Mouse (Mus musculus) layer of hippocampus, adult 9-11 months (tissue): ENCODE data around the gene Rhot2.

Experiments
- DNase-seq: peaks from one replicate; pipeline ENCODE4 v3.0.0; 2022

Rhot2 gene

DNA sequence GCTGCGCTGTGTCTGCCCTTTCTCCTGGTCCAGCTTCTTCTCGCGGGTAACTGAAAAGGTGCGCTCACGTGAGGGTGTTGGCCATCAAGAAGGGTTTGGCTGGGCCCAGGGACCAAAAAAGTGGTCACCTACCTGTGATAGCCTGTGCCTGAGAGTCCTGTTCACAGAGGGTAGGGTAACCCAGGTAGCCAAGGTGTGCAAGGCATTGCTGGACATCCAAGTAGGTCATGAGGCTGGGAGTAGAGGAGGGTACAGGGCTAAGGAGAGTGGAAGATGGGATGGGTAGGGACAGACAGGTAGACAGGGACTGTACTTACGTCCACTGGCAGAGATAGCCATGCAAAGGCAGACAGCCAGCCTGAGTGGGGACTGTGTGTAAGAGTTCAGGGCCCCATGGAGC lies 4.1 kb downstream of the Rhot2 start:
- DNase-seq, result no peak

DNA sequence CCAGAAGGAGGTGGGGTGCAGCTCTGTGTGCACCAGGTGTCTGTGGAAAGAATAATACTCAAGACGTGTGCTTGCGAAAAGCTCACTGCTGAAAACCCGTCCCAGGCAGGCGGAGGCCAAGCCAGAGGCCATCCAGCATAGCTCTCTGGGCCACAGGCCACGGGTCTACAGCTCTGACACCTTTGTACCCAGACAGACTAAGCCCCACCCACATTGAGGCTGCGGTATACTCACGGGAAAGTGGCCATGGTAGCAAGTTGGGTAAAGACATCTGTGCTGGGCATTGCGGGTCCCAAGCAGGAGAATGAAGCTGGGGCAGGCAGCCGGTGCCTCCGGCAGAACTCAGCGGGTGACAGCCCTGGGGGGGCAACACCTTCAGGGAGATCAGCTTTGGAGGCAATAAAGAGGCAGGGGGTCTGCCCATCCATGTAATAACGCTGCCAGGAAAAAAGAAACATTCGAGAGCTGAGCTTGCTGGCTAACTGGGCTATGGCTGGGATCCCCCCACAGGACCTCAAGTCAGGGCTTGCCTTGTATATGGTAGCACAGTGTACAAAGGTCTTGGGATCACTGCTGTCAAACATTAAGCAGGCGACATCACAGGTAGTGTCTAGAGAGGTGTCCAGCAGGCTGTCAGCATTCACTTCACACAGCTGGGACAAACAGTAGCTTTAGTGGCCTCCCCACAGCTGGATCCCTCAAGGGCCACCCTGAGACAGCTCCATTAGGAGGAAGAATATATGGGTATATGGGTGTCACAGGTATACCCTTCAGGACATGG lies 5.0 kb downstream of the Rhot2 start:
- DNase-seq, result no peak

DNA sequence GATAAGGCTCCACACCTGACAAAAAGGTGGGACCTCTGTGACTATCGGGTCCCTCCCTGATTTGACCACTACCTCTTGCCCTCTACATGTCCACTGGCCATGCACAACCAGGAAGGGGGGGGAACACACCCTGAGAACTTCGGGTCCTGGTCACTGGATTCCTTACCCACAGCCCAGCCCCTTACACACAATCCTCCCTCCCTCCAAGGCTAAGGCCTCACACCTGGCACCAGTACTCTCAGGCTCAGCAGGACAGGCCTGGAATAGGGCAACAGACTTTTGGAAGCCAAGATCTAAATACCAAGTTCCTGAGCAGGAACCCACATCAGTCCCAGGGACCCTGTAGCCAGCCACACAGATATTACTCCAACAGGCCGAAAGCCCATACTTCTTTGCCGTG lies 5.7 kb downstream of the Rhot2 start:
- DNase-seq, result no peak

DNA sequence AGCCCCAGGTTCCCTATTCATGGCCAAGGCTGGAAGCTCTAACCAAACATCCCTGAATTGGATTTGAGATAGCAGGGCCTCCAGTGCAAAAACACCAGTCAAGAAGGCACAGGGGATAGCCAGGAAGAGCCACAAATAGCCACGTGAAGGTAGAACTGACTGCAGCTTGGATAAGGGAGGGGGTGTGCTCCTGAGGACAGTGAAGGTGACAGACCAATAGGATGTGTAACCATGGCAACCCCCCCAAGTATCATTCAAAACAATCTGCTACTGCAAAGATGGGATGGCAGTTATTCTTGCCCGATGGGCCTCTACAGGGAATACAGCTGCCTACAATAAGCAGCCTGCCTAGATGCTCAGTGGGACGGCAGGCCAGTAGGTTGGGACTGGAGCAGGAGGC lies 7.1 kb downstream of the Rhot2 start:
- DNase-seq, result no peak

DNA sequence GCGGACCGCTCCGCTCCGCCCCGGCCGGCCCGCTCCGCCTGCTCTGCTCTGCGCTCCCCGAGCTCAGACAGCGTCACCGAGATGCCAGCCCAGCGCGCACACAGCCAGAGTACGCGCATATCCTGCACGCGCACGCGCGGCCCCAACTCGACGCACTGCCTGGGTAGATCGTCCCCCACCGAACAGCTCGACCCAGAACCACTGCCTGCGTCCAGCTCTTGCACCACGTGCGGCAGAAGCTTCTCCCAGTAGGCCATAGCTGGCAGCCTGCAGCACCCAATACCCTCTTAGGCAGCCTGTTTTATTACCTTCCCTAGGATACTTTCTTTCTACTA lies 7.6 kb downstream of the Rhot2 start, which contains the start of gene Rhbdl1:
Gene Rhbdl1 (minus strand): TSS at position 220 of the 335 bp plus-strand sequence.
- DNase-seq, result peak; percentile 88

DNA sequence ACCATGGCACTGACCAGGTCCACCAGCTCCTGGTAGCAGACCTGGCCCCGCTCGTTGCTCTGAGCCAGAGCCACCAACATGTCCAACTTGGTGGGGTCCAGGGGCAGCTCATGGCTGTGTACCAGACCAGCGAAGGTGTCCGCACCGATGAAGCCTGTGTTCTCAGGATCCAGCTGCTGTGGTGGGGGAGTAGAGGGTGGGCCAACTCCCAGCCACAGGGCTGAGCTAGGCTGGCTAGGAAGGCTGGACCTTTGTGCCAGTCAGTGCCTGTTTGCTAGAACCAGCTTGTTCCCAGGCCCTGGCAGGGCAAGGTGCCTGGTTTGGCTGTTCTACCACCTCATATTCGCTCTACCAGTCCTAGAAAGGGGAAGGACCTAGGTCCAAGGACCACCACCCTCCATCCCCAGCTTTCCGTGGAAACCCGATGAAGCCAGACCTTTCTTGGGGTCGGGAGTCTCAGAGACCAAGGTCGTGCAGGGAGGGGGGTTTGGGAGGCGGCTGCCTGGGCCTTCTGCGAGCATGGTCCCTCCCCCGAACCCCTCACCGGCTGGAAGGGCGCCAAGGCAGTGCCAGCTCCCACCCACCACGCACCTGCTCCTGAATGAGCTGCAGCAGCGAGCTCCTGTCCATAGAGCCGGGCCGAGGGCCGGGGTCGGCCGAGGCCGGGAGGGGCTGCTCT lies 8.1 kb downstream of the Rhot2 start:
- DNase-seq, result no peak

DNA sequence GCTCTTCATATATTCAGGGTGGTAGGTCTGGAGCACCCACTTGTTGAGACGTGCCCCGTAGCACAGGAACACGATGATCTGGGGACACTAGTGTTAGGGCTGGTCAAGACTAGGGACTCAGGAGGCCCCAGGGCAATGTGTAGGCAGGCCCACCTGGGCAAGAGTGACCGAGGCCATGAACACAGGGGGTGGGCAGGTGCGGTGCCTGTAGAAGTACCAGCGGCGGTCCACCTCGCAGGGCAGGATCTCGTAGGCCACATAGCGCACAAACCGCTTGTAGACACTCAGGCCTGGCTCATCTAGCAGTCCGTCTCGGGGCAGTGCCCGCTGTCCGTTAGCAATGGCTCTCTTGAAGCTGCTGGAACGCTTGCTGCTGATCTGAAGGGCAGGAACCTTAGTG lies 8.8 kb downstream of the Rhot2 start:
- DNase-seq, result no peak

DNA sequence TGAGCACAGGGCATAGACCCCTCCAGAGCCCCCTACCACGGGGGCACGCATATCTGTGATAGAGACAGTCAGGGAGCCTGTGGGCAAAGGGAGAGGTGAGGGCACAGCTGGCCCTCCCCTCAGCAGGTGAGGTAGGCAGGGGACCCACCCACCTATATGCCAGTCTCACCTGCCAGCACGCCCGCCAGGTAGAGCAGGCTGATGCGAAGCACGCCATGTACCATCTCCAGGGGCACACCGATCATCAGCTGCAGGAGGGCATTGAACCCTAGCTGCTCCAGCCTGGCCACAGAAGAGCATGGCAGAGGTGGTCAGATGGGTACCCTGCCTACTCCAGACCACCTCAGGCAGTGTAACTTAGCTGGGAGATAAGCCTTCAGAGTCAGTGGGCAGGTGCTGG lies 9.3 kb downstream of the Rhot2 start:
- DNase-seq, result no peak

DNA sequence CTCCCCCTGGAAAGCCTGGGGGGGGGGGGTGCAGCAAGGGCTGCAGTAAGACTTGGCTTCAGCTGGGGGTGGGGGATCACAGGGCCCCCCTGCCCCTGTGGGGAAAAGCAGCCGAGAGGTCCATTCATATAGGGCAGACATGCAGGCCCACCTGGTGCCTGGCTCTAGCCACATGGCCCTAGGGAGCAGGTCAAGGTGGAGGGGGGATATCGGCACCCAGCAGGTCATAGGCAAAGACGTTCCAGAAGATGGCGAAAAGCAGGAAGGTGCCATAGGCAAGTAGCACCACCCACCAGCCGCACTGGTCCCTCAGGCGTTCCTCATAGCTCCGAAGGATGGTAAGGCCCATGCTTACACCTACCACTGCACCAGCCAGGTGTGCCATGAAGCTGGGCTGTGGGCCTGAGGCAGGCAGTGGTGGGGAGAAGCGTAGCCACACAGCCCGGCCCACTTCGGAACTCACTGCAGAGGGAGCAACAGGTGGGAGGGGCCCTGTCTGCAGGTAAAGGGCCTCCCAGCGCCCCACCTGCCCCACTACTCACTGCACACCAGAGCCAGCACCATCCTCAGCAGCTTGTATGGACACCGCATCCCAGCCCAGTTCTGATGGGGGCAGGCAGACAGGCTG lies 9.9 kb downstream of the Rhot2 start:
- DNase-seq, result no peak

DNA sequence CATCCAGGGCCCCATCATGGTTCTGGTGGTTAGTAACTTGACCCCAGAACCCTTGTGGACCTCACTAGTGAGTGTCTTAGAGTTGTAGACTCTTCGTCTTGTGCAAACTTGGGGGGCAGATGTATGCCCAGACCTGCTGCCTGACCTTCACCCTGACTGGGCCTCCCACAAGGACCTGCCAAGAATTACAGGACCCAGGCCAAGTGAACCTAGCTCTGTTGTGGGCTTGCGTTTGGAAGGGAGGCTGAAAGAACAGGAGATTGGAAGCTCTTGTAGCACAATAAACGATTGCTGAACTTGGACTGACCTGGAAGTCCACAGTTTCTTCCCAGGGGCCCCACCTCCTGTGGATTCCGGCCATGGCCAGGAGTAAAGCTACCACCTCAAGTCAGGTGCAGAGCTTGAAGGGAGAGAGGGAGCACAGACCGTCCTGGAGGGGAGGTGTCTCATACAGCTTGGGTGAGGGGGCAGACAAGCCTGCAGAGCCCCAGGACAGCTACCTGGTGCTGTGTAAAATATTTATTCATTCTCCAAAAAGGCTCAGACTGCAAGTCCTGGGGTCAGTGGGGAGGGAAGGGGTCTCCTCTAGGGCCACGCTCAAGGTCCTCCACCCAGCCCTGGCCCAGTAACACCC lies 10.6 kb downstream of the Rhot2 start:
- no peak for DNase-seq

DNA sequence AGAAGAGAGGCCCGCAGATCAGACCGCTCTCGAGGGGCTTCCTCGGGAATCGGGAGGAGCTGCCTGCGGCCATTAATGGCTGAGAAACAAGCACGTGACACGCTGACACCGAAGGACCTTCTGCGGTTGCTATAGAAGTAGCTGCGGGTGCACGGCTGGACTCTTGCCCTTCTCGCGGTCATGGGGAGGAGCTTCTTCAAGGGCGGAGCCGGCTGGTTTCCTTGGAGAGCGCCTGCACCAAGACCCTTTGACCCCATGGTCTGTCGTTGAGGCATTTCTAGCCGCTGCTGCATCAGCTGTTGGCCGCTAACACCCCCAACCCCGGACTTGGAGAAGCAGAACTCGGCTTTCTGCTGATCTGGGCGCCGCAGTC lies 11.4 kb downstream of the Rhot2 start, which contains the start of gene Stub1:
Gene Stub1 (minus strand): TSS at position 114 of the 373 bp plus-strand sequence.
- DNase-seq, result peak; percentile 94

DNA sequence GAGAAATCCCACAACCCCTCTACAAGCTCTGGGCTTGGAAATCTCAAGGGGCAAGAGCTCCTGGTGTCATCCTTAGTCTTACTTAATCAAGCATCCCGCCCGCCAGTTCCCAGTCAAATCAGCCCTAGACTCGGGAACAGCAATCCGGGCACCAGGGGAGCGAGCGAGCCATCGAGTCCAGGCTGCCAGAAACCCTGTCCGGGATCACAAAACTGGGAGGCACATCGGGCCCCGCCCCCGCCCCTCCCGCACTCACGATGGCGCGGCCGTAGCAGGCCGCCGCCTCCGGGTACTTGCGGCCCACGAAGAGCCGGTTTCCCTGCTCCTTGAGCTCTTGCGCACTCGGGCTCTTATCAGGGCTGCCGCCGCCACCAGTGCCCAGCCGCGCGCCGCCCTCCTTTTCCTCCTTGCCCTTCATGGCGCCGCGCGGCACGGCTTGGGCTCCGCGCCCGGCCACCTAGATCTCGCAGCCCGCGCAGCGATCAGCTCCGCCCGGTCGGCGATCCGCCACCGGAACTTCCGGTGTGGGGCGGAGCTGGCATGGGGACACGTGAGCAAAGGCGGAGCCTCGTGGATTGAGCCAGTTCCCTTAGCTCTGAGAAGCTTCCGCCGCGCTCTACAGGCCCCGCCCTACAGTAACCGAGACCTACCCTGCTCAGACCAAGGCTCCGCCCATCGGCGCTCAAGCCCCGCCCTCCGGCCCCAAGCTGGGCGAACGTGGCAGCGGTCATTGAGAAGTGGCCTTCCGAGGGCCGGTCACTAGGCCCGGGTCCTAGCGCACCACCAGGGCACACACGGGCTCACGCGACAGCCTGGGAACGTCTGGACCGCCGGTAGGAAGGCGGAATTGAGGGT lies 12.0 kb downstream of the Rhot2 start:
- peak; percentile 100 for DNase-seq

DNA sequence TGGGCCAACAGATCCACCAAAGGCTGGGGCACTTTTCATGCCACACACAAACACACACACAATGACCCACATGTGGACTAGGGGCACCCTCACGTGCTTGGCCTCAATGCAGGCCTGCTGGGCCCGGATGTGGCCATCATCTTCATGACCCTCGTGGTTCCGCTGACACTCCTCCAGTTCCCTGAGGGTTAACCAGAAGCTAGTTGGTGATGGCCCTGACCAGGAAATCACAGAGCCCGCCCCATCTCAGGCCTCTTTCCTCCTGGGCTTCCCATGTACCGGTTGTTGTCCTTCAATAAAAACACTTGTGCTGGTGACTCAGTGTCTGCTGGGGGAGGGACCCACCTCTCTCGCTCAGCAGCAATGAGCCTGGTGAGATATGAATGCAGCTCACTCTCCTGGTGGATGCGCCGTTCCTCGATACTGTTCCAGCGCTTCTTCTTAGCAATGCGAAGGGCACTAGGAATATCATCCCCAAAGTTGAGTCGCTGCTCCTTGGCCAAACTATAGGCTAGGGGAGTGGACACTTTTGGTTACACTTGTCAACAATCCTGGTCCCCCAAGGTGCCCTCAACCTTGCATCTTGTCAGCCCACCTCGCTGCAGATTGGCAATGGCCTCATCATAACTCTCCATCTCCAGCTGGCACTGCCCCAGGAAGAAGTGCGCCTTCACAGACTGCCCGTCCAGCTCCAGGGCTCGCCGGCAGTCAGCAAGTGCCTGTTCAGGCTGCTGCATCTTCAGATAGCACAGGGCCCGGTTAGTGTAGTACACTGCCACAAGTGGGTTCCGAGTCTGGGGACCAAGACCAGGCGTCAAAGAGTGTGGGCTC lies 13.0 kb downstream of the Rhot2 start:
- no peak for DNase-seq

DNA sequence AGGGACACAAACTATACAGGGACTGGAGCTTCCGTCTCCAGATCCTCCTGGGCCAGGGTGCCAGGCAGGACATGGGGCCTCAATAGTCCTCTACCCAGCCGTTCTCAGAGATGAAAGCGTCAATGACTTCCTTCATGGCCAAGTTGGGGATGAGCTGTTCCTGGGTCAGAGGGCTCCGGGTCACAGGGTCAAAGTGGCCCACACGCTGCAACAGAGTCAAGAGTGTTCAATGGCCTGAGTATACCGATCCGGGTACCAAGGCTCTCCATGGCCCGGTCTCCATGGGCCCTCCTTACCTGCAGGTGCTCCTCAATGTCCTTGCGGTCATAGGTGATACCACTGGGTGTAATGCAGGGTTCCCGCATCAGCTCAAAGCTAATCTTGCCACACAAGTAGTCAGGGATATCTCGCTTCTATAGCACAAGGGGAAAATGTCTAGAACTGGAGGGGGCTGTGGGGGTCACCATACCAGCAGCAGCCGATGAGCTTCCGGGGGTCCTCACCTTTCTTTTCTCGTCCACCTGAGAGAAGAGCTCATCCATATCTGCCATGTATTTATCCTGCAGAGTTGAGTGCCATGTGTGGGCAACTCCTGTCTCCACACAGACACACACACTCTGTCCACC lies 13.7 kb downstream of the Rhot2 start:
- DNase-seq, result no peak

DNA sequence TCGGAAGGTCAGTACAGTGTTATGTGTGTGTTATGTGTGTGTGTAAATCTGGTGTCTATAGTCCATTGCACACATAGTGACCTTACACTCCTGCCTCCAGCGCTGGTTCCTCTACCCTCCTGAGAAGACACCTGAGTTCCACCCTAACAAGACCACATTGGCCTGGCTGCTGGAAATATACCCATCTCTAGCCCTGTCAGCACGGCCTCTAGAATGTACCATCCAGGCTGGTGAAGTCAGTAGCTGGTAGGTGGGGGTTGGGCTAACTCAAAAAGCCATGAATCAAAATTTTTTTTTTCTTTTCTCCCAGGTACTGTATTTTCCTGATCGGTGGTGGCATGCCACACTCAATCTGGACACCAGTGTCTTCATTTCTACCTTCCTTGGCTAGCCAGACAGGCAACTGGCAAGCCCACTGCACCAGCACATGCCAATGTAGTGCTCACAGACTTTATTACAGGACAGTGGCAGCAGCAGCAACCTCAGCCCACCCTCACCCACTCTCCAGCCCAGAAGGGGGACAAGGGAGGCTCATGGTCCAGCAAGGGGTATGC lies 14.4 kb downstream of the Rhot2 start:
- DNase-seq, result no peak

DNA sequence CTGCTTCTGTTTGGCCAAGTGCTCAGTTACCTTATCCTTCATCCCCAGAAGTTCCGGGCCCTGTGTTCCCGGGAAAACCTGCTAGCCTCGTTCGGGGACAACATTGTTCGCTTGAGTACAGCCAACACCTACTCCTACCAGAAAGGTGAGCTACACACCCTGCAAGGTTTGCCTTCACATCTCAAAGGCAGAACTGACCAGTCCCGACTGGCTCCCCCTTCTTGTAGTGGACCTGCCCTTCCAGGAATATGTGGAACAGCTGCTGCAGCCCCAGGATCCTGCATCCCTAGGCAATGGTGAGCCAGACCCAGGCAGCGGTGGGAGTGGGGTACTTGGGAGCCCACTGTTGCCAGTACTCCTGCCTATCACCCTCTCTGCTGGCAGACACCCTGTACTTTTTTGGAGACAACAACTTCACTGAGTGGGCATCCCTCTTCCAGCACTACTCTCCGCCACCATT lies 15.1 kb downstream of the Rhot2 start:
- no peak for DNase-seq

DNA sequence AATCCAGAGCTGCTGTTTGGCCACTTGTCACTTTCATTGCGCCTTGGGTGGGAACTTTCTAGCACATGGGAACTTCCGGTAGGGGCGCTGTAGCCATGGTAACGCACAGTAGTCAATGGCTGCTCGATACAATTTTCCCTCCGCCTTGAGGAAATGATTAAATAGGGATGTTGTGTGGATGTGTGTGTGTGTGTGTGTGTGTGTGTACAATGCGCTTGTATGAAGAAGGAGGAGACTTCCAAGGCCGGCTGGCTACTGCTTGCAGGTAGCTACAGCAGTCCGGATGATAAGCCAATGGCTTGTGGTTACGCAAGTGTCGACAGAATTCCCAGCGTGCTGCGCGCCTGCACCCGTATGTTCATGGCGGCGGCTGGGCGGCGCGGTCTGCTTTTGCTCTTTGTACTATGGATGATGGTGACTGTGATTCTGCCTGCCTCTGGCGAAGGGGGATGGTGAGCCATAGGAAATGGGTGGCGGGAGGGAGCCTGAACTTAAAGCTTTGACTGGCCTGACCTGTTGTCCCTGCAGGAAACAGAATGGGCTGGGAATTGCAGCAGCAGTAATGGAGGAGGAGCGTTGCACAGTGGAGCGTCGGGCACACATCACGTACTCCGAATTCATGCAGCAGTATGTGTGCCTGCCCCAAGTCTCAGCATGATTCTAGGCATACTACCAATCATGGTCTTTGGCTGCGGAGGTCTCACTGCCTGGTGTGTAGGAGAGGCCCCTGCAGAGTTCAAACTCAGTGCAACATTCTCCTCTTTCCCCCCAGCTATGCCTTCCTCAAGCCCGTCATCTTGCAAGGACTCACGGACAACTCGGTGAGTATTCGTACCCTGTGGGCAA lies 15.7 kb downstream of the Rhot2 start, which contains the start of gene Jmjd8:
Gene Jmjd8 (plus strand): TSS at position 156 of the 846 bp plus-strand sequence.
- DNase-seq, result peak; percentile 87

DNA sequence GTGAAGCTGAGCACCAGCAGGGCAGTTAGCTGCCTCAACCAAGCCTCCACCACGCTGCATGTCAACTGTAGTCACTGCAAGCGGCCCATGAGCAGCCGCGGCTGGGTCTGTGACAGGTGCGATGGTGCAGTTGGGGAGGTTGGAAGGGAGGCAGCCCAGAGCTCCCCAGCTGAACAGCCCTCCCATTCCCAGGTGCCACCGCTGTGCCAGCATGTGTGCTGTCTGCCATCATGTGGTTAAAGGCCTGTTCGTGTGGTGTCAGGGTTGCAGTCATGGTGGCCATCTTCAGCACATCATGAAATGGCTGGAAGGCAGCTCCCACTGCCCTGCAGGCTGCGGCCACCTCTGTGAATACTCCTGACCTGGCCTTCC lies 16.4 kb downstream of the Rhot2 start:
- DNase-seq, result no peak

DNA sequence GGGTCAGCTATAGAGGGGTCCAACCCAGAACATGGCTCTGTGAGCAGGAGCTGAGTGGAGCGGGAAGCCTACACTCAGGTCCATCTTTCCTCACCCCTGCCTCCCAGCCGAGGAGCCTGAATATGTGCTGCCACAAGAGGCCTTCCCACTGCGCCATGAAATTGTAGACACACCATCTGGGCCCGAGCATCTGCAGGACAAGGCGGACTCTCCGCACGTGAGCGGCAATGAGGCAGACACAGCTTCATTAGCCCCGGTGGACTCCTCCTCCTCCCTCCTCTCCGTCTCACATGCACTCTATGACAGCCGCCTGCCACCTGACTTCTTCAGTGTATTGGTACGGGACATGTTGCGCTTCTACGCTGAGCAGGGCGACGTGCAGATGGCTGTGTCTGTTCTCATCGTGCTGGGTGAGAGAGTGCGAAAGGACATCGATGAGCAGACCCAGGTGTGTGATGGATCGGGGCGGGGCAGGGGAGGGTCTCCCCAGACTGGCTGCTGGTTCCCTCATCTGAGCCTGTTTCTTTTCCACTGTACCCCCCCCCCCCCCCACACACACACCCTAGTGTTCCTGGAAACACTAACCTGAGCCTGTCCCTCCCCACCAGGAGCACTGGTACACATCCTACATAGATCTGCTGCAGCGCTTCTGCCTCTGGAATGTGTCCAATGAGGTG lies 17.0 kb downstream of the Rhot2 start:
- no peak for DNase-seq
